Mouse (Mus musculus): Measurements from ENCODE around the gene Adamtsl3.

GRCm38 (mm10) chr7:82294611-82295010, 40.9 kb upstream of the Adamtsl3 start:
- TF ChIP-seq CTCF (IDR thresholded peaks at IDR 0.05; ENCODE audit: low read depth, low read length), result no peak
- no peak for TF ChIP-seq POLR2A (IDR thresholded peaks at IDR 0.05; ENCODE audit: borderline replicate concordance, low read depth, low read length)
